Mouse (Mus musculus): Measurements from ENCODE around the gene Cpxm1. TPM values are rescaled to one million over a fixed set of nuclear protein-coding genes. Genes with fewer than 3 reads are reported as not detected.
A peak's percentile ranks its signal among the peaks of the same experiment; 100 is the strongest.

The Cpxm1 gene
- 1 to 10 TPM; 6.9 to 9.2 (median 7.9) TPM for total RNA-seq (2022)

GRCm38 (mm10) chr2:130397186-130397985 lies at the start of gene Cpxm1:
Gene Cpxm1, minus strand, starts transcription at chr2:130397574.
- no peak for DNase-seq (ENCODE audit: low spot score in 2 of 2)

GRCm38 (mm10) chr2:130442162-130442561 lies 44.8 kb upstream of the Cpxm1 start:
- no peak for DNase-seq (ENCODE audit: low spot score in 2 of 2)

GRCm38 (mm10) chr2:130439840-130440480 lies 42.6 kb upstream of the Cpxm1 start:
- DNase-seq (ENCODE audit: low spot score in 2 of 2), result no peak

- no peak for DNase-seq (ENCODE audit: low spot score in 2 of 2)
These were observed 41.5 kb upstream of the Cpxm1 start for GRCm38 (mm10) chr2:130438861-130439260.

GRCm38 (mm10) chr2:130436769-130437168 lies 39.4 kb upstream of the Cpxm1 start:
- no peak for DNase-seq (ENCODE audit: low spot score in 2 of 2)

- no peak for DNase-seq (ENCODE audit: low spot score in 2 of 2)
These were observed 35.8 kb upstream of the Cpxm1 start for GRCm38 (mm10) chr2:130433152-130433551.

- DNase-seq (ENCODE audit: low spot score in 2 of 2), result no peak
These were observed 34.8 kb upstream of the Cpxm1 start for GRCm38 (mm10) chr2:130432157-130432556.

- no peak for DNase-seq (ENCODE audit: low spot score in 2 of 2)
These were observed 33.1 kb upstream of the Cpxm1 start for GRCm38 (mm10) chr2:130430484-130430883.

- no peak for DNase-seq (ENCODE audit: low spot score in 2 of 2)
These were observed 32.5 kb upstream of the Cpxm1 start for GRCm38 (mm10) chr2:130429851-130430250.

- DNase-seq (ENCODE audit: low spot score in 2 of 2), result no peak
These were observed 27.7 kb upstream of the Cpxm1 start for GRCm38 (mm10) chr2:130425112-130425511.

GRCm38 (mm10) chr2:130424126-130424853 lies 26.9 kb upstream of the Cpxm1 start, which contains the start of the genes Vps16 and Pced1a:
Gene Vps16, plus strand, starts transcription at chr2:130424339.
Gene Pced1a, minus strand, starts transcription at chr2:130424701.
- DNase-seq (ENCODE audit: low spot score in 2 of 2), result peak; percentile 89

- DNase-seq (ENCODE audit: low spot score in 2 of 2), result peak; percentile 70 to 72
These were observed 26.2 kb upstream of the Cpxm1 start for GRCm38 (mm10) chr2:130423397-130424125.

GRCm38 (mm10) chr2:130421781-130422620 lies 24.6 kb upstream of the Cpxm1 start:
- no peak for DNase-seq (ENCODE audit: low spot score in 2 of 2)

GRCm38 (mm10) chr2:130414094-130414856 lies 16.9 kb upstream of the Cpxm1 start:
- DNase-seq (ENCODE audit: low spot score in 2 of 2), result no peak

GRCm38 (mm10) chr2:130412775-130413174 lies 15.4 kb upstream of the Cpxm1 start:
- no peak for DNase-seq (ENCODE audit: low spot score in 2 of 2)

GRCm38 (mm10) chr2:130411558-130412495 lies 14.5 kb upstream of the Cpxm1 start:
- peak; percentile 56 to 64 for DNase-seq (ENCODE audit: low spot score in 2 of 2)

GRCm38 (mm10) chr2:130408194-130408593 lies 10.8 kb upstream of the Cpxm1 start:
- no peak for DNase-seq (ENCODE audit: low spot score in 2 of 2)

GRCm38 (mm10) chr2:130406178-130406577 lies 8.8 kb upstream of the Cpxm1 start, which contains the start of gene Tmem239:
Gene Tmem239, plus strand, starts transcription at chr2:130406478.
- DNase-seq (ENCODE audit: low spot score in 2 of 2), result no peak
